Mouse (Mus musculus) MN1 (cell line): ENCODE measurements at regions not wholly inside any gene's neighbourhood (a gene's known extent, or its start where the extent isn't known, plus 50 kb on each side); places are given as distances from the start of the nearest gene placed in this dataset.
A peak's percentile ranks its signal among the peaks of the same experiment; 100 is the strongest.
"Not testable (repeated sequence)": the region's sequence is repeated elsewhere in the genome, so short reads cannot be mapped to it uniquely, and the experiment has no call there.

Experiments
- DNase-seq: peaks from one replicate; pipeline ENCODE4 v3.0.0-alpha.2; 2016; ENCODE audit warnings: low spot score

DNA sequence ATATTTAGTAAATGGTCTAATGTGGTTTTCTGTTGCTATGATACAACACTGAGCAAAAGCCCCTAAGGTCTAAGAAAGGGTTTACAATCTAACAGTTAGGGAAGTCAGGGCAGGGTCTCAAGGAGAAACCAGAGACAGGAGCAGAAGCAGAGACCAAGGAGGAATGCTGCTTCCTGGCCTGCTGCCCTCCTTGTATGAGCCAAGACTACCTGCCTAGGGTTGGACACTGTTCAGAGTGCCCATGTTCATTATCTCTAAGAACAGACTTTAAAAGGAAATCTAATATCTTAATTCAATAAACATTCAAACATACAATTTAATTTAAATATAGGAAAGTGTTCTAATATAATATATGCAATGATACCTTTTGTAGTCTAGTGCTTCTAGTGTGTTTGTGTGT is 63.0 kb upstream of the Tmem106b start:
- no peak for DNase-seq

DNA sequence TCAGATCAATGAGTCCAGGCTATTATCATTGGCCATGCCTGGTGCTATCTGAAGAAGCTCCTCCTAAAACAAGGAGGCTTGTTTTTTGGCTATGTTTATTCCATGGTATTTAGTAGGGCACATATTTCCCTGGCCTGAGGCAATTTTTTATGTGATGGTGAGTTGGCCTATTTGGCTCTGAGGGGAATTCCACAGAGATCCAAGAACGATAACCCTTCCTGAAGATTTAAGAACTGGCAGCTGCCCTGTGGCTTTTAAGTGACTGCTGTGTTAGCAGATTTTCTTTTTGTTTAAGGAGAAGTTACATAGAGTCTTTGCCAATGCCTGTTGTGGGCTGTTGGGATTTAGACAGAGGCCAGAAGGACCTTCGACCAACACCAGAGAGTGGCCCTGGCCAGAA is 74.9 kb upstream of the Tmem106b start:
- peak; percentile 30 for DNase-seq

GRCm38 (mm10) chr6:12993772-12994171 is 75.8 kb upstream of the Tmem106b start:
- no peak for DNase-seq

DNA sequence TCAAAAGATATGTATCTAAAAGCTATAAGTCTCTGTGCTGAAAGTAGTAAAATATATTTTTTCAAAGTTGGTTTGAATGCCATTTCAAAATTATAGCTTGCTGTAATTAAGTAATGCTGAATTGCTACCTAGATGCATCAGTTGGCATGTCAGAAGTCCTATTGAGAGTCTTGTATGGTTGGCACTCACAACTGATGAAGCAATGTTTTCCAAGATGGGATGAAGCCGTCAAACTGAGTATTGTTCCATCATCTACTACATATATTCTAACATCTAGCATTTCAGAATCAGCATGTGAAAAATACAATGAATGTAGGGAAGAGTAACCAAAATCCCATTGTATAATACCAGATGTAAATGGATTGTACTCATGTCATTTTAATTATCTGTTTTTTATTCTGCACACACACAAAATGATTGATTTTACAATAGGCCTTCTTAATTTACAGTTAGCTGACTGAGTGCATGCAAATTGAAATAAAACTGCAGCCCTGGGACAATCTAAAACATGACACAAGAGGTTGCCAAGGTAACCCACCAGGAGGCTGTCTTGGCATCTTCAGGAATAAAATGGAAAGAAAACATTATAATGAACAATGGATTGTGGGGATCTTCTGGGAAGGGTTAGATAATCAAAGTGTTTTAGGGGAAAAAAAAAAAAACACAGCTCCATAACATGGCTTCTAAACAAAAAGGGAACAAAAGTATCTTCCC is 92.2 kb upstream of the Tmem106b start:
- DNase-seq, result no peak

DNA sequence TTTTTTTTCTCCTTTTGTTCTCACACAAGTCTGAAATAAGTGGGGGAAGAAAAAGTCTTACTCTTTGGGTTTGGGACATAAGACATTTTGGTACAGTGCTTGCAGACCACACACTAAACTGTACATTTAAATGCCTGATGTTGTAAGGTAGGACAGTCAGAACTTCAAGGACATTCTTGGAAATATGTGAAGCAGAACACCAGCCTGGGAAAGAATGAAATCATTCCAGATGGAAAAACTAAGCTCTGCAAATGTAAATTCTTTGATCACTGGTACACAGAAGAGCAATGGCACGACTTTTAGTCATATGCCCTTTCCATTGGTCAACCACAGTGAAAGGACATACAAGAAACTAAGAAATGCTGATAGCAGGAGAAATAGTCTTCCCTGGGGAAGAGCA is 98.0 kb upstream of the Tmem106b start:
- DNase-seq, result no peak

GRCm38 (mm10) chr6:12967291-12967690 is 102.3 kb upstream of the Tmem106b start:
- DNase-seq, result no peak

DNA sequence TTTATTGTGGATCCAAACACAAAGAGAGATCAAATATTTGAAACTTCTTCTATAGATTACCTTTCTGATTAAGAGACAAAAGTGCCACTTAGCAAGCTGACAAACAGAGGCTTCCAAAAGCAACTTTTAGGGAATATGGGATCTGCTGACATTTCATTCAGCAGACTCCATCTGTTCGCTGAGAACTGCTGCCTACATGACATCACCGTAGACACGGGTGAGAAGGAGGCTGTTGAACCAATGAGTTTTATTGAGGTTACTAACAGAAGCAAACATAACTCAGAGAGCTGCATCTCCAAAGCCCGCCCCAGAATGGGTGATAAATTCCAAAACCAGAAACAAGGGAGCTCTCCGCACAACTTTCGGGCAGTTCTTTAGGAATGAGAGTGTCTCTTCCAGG is 111.8 kb upstream of the Tmem106b start:
- DNase-seq, result no peak

DNA sequence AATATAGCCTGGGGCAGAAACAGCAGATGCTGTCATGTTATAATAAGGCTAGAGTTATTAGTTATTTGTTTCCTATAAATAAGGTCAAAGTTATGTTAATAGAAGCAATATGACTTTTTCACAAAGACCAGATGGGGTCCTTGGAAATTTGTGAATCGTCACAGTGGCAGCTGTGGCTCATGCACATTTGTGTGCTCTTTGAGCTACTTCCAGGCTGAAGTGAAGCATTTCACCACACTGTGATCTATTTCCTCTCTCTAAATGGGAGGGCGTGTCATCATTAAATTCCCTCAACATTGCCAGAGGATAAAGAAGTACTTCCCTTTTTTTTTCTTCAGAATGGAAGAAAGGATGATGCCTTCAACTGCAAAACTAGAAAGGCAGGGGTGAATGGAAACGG is 157.9 kb upstream of the Tmem106b start:
- DNase-seq, result no peak

DNA sequence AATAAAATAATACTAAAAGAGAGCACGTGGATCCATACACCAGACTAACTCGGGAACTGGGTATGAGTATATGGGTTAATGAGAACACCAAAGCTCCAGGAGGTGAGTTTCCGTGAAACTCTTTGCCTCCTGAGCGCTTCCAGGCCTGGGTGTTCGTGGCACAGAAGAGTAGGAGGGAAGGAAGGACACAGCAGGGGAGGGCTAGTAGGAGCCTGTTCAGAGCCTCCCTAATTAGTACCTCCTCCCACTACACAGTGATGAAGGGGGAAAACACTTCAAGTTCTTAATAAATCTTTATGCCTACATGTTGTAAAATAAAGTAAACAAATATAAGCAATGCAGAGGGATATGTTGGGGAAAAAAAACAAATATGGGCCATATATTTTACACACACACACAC is 143.7 kb upstream of the Thsd7a start:
- no peak for DNase-seq

DNA sequence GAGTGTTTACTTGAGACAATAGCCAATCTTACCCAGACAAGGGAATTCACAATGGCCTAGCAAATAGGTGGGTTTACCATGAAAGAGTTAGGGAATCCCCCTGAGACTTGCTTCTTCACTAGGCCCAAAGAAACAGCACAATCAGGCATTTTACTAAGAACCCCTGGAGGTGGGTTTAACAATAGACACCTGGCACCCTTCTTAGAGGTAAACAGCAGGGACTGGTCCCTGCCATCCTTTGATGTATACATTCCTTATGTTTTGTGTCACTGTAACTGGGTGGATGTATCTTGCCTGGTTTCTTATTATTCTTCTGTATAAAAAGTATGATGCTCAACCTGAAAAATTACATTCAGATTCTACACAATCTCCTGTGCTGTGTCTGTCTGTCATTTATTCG is 127.7 kb upstream of the Thsd7a start:
- DNase-seq, result not testable (repeated sequence)

DNA sequence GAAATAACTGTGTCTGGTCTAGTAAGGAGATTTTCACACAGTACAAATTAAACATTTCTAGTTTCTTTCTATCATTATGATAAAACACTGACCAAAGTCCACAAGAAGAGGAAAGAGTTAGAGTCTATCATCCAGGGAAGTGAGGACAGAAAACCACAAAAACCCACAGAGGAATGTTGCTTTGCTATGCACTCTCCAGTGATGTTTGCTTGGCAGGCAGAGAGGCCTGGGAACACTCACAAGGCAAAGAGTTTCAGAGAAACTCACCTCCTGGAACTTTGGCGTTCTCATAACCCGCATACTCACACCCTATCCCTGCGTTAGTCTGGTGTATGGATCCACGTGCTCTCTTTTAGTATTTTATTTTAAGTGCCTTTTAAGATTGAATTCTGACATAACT is 127.2 kb upstream of the Thsd7a start:
- no peak for DNase-seq

DNA sequence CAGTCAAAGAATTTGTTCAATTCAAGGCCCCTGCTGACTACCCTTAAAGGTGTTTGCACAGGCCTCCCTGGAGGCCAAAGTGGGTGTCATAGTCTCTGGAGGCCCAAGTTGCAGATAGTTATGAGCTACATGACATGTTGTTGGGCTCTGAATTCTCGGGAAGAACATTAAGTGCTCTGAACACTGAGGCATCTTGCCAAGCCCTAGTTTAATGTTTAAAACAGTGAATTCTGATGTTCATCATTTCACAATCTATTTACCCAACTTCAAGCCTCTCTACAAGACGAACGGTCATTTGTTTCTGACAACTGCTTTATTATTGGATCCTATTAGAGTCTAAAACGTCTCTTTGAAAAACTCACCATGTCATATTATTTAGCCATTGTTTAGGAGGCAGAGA is 119.0 kb upstream of the Thsd7a start:
- no peak for DNase-seq

GRCm38 (mm10) chr6:12852041-12852440 is 102.8 kb upstream of the Thsd7a start:
- no peak for DNase-seq

GRCm38 (mm10) chr6:12835079-12835478 is 85.9 kb upstream of the Thsd7a start:
- DNase-seq, result not testable (repeated sequence)

- DNase-seq, result no peak
These were observed 84.1 kb upstream of the Thsd7a start for GRCm38 (mm10) chr6:12833358-12833757.

DNA sequence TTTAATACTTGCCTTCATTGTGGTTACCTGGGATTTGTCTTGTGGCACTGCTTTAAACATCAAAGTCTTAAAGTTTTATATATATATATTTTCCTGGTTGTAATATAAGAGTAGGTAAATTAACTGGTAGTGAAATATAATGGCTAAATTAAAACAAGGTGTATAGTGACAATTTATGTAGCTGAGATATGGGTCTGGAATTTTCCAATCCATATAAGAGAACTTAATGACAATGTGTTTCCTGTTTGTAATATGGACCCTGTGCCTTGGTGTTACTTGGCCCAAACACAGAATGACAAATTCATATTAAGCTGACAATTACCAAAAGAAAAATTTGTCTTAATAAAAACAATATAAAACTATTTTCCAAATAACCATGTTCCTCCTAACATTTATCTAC is 82.7 kb upstream of the Thsd7a start:
- no peak for DNase-seq

- no peak for DNase-seq
These were observed 82.3 kb upstream of the Thsd7a start for GRCm38 (mm10) chr6:12831485-12831884.

GRCm38 (mm10) chr6:12827745-12828144 is 78.5 kb upstream of the Thsd7a start:
- no peak for DNase-seq

GRCm38 (mm10) chr6:12814972-12815770 is 66.0 kb upstream of the Thsd7a start:
- no peak for DNase-seq

- DNase-seq, result peak; percentile 80
These were observed 64.6 kb upstream of the Thsd7a start for GRCm38 (mm10) chr6:12813781-12814180.

DNA sequence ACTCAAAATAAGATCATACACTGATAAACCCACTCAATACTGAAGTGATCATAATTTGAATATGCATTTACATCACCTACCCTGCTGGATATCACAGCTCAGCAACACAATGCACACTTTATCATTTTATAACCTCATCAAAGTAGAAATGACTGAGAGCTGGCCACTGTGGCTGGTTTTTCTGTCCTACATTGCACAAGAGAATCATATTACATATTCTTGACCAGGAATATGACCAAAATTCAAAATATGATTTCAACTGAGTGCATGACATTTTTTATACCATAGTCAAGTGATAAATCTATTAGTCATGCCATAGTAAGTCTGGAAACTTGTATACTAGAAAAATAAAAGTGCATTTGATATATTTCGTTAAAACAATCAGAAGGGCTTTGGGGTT is 63.3 kb upstream of the Thsd7a start:
- no peak for DNase-seq

DNA sequence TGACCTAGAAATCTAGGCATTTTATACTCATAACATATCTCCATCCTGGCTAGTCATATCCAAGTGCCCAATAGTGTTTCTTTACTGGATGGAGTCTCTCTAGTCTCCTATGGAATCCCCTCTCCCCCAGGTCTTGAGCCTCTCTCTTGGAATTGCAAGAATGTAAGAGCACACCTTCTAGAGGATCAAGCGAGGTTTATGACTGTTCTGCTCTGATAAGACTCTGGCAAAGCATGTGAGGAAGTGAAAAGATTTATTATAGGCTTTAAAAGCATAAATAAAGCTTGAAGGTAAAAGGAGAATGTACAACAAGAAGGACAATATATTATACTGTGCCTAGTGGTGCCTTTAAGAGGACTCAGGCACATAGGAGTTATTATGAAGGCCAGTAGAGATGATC is 62.8 kb upstream of the Thsd7a start:
- DNase-seq, result no peak

DNA sequence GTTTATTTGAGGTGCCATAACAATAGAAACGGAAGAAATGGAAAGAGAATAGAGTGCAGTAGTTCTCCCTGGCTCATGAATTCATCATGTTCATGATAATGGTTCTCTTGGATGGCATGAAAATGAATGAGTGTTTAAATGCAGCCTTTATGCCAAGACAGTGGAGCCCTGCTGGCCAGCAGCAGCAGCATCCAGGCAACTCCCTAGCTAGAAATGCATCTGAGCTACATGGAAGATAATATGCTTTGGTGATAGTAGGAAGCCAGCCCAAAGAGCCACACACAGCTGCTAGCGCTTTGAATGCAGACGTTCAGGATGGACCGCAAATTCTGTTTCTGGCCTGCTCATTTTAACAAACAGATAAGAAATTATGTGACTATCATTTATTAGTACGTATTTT is 60.4 kb upstream of the Thsd7a start:
- DNase-seq, result no peak
